Mouse (Mus musculus) cortical plate, adult 2 months (tissue): Measurements from ENCODE around the gene 4930568D16Rik.

Source experiments
- CTCF ChIP-seq: fragments of 200-500 bp; IDR thresholded peaks from 2 replicates; pipeline ENCODE4 v1.5.1; 2011; ENCODE audit warnings: mild to moderate bottlenecking, control low read depth, low read length; ENCODE audit not compliant: insufficient read depth; ENCODE audit errors: extremely low read depth
- POLR2A ChIP-seq: fragments of 200-500 bp; IDR thresholded peaks from 2 replicates; pipeline ENCODE4 v1.6.1; 2011; ENCODE audit warnings: mild to moderate bottlenecking, low read length, control low read depth; ENCODE audit not compliant: insufficient read depth; ENCODE audit errors: extremely low read depth

- no peak for TF ChIP-seq CTCF
- TF ChIP-seq POLR2A: no peak
These were observed 38.5 kb downstream of the 4930568D16Rik start for GRCm38 (mm10) chr2:35329061-35329460.
